Mouse (Mus musculus) thymus, postnatal 0 days (tissue): ENCODE results near the gene Zbtb16. TPM values are rescaled to one million over a fixed set of nuclear protein-coding genes. Genes with fewer than 3 reads are reported as not detected.

Experiments
- DNase-seq: peaks from one replicate; pipeline ENCODE4 v3.0.0-alpha.2; 2015; ENCODE audit warnings: low spot score
- polyA plus RNA-seq: library from polyadenylated mRNA; unstranded; fragments of >200 nt; fragmentation: Nextera tagmentation; extraction: Ambion mirVana; gene quantifications from 2 replicates; pipeline ENCODE4 v1.2.1, GENCODE M21; 2015

Zbtb16 gene
- polyA plus RNA-seq, 1 experiment from 2014 or later = 1.4 TPM

- no peak for DNase-seq
Measured at GRCm38 (mm10) chr9:48731651-48732536, 104.1 kb downstream of the Zbtb16 start.

GRCm38 (mm10) chr9:48730446-48730979, 105.5 kb downstream of the Zbtb16 start:
- no peak for DNase-seq

- DNase-seq = no peak
Measured at GRCm38 (mm10) chr9:48729471-48729870, 106.6 kb downstream of the Zbtb16 start.

- no peak for DNase-seq
Measured at GRCm38 (mm10) chr9:48728731-48729123, 107.3 kb downstream of the Zbtb16 start.

- DNase-seq = no peak
Measured at GRCm38 (mm10) chr9:48728083-48728730, 107.8 kb downstream of the Zbtb16 start.

- DNase-seq = no peak
Measured at GRCm38 (mm10) chr9:48726341-48726740, 109.7 kb downstream of the Zbtb16 start.

GRCm38 (mm10) chr9:48725918-48726317, 110.1 kb downstream of the Zbtb16 start:
- no peak for DNase-seq

- DNase-seq = no peak
Measured at GRCm38 (mm10) chr9:48725161-48725560, 110.9 kb downstream of the Zbtb16 start.

GRCm38 (mm10) chr9:48724733-48725132, 111.3 kb downstream of the Zbtb16 start:
- DNase-seq = no peak

- DNase-seq = no peak
Measured at GRCm38 (mm10) chr9:48723511-48724304, 112.3 kb downstream of the Zbtb16 start.

GRCm38 (mm10) chr9:48723025-48723424, 113.0 kb downstream of the Zbtb16 start:
- no peak for DNase-seq

GRCm38 (mm10) chr9:48722261-48722920, 113.6 kb downstream of the Zbtb16 start:
- no peak for DNase-seq

- no peak for DNase-seq
Measured at GRCm38 (mm10) chr9:48721655-48722054, 114.4 kb downstream of the Zbtb16 start.

- no peak for DNase-seq
Measured at GRCm38 (mm10) chr9:48721172-48721571, 114.8 kb downstream of the Zbtb16 start.

GRCm38 (mm10) chr9:48720251-48720963, 115.6 kb downstream of the Zbtb16 start:
- no peak for DNase-seq

GRCm38 (mm10) chr9:48719619-48720018, 116.4 kb downstream of the Zbtb16 start:
- DNase-seq = no peak

- DNase-seq = no peak
Measured at GRCm38 (mm10) chr9:48716549-48716948, 119.5 kb downstream of the Zbtb16 start.

- DNase-seq = peak; percentile 61
Measured at GRCm38 (mm10) chr9:48715042-48715441, 121.0 kb downstream of the Zbtb16 start.

- no peak for DNase-seq
Measured at GRCm38 (mm10) chr9:48713779-48714178, 122.2 kb downstream of the Zbtb16 start.
